Mouse (Mus musculus) regulatory T cell (primary cell): ENCODE results near the gene Emsy.

Source experiments
- in situ Hi-C: fragments of 300-600 bp; cut with MboI, MseI; formaldehyde crosslinking; loops from one replicate; pipeline ENCODE4 v1.15.1; 2025; ENCODE audit warnings: high pct_unique_total_duplicates

Gene Emsy

DNA sequence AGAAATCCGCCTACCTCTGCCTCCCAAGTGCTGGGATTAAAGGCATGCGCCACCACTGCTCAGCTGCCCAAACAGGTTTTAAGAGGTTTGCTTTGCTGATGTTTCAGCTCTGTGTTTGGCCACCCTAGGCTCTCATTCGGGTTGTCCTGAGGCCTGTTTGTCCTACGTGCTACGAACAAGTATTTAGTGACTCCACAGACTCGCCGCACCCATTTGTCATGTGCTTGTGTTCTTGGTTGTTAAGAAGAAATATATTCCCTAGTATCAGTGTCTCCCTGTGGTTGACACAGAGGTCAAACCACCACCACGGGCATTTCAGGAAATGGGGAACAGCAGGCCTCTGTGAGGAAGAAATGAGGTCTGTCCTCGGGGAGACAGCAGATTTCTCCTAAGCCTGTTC is 14.8 kb upstream of the Emsy start:
- in situ Hi-C loops: loop anchor here (5.0 kb wide), 1 partner anchor 56 kb away; no protein-coding TSS in a partner anchor

GRCm38 (mm10) chr7:98670831-98671230 is 14.2 kb upstream of the Emsy start:
- in situ Hi-C loops: loop anchor here (5.0 kb wide), 1 partner anchor 56 kb away; no protein-coding TSS in a partner anchor

GRCm38 (mm10) chr7:98667956-98668746 is 11.6 kb upstream of the Emsy start:
- in situ Hi-C loops: no loop called here

GRCm38 (mm10) chr7:98665726-98666125 is 9.1 kb upstream of the Emsy start:
- in situ Hi-C loops: no loop called here

DNA sequence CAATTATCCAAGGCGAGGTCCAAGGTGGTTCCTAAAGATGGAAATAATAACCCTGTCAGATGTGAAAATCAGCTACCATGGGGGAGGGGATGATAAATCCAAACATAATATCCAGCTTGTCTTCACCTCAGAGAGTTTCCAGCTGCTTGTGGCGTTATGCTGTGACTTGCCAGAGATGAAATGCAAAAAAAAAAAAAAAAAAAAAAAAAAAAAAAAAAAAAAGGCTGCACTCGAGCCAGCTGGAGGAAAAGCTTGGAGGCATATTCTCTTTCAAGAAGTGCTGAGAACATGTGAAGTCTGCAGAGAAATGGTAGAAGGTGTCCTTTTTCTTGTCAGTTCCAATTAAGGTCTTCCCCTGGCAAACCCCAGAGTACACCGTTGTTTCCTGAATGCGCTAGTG is 8.6 kb upstream of the Emsy start:
- in situ Hi-C loops: no loop called here

- in situ Hi-C loops: loop anchor here (5.0 kb wide), 1 partner anchor 36 kb away; no protein-coding TSS in a partner anchor
Measured at GRCm38 (mm10) chr7:98655681-98656530, 677 bp downstream of the Emsy start.

DNA sequence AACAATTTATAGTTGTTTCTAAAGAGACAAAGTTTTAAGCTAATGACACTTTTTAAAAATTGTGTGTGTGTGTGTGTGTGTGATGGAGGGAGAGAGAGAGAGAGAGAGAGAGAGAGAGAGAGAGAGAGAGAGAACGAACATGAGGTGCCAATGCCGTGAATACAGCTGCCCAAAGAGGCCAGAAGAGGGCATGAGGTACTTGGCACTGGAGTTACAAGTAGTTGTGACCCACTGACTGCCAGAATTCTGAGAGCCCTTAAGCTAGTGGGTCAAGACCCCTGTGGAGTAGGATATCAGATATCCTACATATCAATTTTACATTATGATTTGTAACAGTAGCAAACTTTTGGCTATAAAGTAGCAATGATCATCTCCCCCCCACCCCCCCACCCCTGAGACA is 4.9 kb downstream of the Emsy start:
- in situ Hi-C loops: no loop called here

DNA sequence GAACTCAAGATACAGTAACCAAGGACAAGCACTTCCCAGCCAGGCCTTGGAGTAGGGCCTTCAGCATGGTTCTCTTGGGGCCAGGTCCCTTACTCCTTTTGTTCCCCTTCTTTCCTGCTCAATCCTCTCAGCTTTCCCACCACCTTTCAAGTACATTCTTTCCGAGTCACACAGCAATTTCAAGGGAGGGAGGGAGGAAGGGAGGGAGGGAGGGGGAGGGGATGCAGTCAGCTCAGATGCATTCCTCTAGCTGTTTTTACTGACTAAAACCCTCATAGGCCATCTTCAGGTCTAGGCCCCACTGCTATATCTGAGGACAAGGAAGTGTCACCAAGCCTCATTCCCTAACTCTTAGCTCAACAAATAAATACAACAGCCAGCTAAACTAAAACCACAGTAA is 12.3 kb downstream of the Emsy start:
- in situ Hi-C loops: no loop called here

GRCm38 (mm10) chr7:98636607-98637006 is 20.0 kb downstream of the Emsy start:
- in situ Hi-C loops: no loop called here

- in situ Hi-C loops: no loop called here
Measured at GRCm38 (mm10) chr7:98633032-98633431, 23.6 kb downstream of the Emsy start.

DNA sequence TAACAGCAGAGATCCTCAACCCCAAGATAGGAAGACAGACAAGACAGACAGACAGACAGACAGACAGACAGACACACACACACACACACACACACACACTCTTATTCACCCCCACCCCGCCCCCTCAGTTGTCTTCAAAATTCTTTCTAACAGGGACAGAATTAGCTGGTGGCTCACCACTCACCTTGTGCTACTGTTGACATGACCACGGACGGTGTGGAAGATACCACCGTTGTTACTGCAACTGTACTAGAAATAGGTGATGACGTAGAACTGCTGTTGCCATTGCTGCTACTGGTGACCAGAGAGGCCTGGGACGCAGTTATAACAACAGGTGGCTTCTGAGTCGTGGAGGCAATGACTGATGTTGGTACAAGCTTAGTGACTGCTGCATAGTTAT is 26.6 kb downstream of the Emsy start:
- in situ Hi-C loops: no loop called here

GRCm38 (mm10) chr7:98617739-98618138 is 38.8 kb downstream of the Emsy start:
- in situ Hi-C loops: loop anchor here (25.0 kb wide), 1 partner anchor 95 kb away; the partner anchor contains the start of gene Thap12

DNA sequence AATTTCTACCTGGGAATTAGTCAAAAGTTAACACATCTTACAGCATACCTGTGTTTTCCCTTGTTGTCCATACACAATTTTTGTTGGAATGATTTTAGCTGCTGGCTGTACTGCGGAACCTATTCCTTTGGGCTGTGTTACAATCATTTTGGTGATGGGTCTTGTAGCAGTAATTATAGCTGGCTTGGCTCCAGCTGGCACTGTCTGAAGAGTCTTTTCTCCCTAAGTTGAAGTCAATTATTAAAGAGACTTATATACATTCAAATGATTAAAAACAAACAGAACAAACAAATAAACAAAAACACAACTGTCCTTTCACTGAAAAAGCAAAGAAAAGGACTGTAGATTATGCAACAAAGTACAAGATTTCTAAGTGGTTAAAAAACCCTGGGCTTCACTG is 43.6 kb downstream of the Emsy start:
- in situ Hi-C loops: loop anchor here (5.0 to 25.0 kb wide), 2 partner anchors 99 to 556 kb away; partner anchors contain the start of gene Thap12

DNA sequence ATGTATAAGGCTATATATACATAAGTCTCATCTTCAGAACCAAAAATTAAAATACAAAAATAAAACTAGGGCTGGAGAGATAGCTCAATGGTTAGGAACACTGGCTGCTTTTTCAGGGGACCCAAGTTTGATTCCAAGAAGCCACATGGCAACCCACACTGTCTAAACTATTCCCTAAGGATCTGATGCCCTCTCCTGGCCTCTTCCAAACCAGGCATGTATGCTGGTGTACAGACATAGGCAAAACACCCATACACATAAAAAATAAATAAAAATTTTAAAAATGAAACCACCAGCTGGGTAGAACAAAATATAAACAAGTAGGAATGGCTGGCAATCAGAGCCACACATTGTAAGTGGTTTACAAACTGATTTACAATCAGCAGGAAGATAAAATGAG is 48.1 kb downstream of the Emsy start:
- in situ Hi-C loops: loop anchor here (25.0 kb wide), 1 partner anchor 104 kb away; the partner anchor contains the start of gene Thap12

GRCm38 (mm10) chr7:98607158-98607557 is 49.4 kb downstream of the Emsy start:
- in situ Hi-C loops: loop anchor here (25.0 kb wide), 1 partner anchor 105 kb away; the partner anchor contains the start of gene Thap12

DNA sequence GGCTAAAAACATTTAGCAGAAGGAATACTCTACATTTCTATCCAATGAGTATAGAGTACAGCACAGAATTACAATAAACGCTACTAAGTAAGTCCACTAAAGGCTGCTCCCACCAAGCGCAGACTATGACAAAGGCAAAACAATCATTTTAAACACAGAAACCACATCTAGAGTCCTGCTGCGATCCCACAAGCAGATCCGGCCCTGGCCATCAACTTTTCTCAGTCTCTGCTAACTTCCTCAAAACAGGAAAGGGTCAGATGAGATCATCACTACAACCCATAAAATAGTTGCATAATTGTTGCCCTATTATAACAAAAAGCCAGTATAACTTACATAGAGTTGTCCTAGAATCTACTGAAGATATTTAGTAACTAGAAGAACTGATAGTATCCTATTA is 54.9 kb downstream of the Emsy start:
- in situ Hi-C loops: loop anchor here (25.0 kb wide), 1 partner anchor 111 kb away; the partner anchor contains the start of gene Thap12

- in situ Hi-C loops: no loop called here
Measured at GRCm38 (mm10) chr7:98597402-98597801, 59.2 kb downstream of the Emsy start.

GRCm38 (mm10) chr7:98594731-98595130 is 61.9 kb downstream of the Emsy start:
- in situ Hi-C loops: no loop called here

GRCm38 (mm10) chr7:98593276-98593675 is 63.3 kb downstream of the Emsy start:
- in situ Hi-C loops: no loop called here

DNA sequence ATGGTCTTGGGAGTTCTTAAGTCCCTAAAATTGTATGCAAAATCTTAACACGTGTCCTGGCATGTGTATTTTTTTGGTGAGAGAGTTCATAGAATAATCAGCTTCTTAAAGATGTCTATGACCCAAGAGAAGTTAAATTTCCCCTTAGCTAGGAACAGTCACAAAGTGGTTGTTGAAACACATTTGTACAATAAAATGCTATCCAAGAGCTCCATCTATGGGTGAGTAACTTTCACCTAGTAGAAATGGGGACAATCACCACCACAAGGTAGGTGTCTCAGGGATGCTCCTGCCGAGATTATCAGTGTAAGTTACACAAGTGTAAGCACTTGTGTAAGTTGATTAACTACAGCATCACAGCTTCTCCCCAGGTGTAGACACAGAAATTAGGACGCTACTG is 67.6 kb downstream of the Emsy start:
- in situ Hi-C loops: no loop called here

- in situ Hi-C loops: no loop called here
Measured at GRCm38 (mm10) chr7:98586313-98586712, 70.3 kb downstream of the Emsy start.

DNA sequence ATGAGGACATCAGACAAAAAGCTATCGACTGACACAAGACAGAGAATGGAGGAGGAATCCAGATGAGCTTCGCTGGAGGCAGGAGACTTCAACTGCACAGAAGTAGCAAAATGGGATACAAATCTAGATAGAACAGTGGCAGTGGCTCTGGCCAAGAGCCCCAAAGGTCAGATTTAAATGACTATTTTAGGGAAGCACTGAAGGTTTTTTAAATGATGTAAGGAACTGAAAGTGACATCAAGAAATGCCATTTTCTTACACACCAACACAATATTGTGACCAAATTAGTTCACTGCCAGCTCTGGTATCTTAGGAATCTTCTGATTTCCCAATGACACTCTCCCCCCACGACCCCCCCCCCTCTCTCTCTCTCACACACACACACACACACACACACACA is 72.0 kb downstream of the Emsy start:
- in situ Hi-C loops: loop anchor here (5.0 kb wide), 1 partner anchor 97 kb away; the partner anchor contains the start of gene Lrrc32
